Mouse (Mus musculus): ENCODE results near the gene Ehbp1l1.

Gene Ehbp1l1

GRCm38 (mm10) chr19:5725767-5726515 is at the start of gene Ehbp1l1:
Ehbp1l1 (minus strand) TSS chr19:5726317.
- peak; percentile 74 for DNase-seq (ENCODE audit: low spot score)

DNA sequence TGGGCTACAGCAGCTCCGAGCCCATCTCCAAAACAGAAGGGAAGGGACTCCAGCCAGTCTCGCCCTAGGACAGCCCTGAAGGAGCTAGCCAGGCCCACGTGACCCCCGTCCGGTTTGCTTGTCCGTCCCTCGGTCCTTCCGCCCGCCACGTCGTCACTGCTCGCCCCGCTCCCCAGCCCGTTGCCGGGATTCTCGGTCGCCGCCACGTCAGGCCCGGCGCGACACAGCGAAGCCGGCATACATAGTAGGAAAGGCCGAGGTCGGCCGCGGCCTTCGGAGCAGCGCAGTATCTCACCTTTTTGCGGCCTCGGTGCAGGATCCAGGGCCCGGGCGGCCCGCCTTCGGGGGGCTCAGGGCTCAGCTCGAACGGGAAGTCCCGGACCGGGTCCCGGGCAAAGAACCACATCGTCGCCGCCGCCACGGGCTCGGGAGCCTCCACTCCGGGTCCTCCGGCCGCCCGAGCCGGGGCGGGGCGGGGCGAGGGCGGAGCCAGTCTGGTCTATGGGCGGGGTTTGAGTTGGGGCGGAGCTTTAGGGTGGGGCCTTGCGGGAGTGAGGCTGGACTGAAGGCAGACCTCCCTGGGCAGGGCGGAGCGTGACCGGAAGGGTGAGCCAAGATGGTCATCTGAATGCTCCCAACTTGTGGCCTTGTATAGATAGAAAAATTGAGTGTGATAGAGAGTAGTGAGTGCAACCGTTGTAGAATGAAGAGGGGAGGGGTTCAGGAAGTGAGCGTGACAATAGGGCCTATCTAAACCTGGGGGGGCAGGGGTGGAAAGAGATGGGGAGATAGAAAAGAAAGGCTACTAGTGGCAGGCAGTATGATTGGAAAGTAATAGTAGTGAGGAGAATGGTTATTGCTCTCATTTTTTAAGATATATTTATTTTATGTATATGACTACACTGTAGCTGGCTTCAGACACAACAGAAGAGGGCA is 45.1 kb upstream of the Ehbp1l1 start, which contains the start of gene Scyl1:
Scyl1 (minus strand) TSS at position 495 of the 936 bp plus-strand sequence.
- peak; percentile 86 for DNase-seq (ENCODE audit: low spot score)

DNA sequence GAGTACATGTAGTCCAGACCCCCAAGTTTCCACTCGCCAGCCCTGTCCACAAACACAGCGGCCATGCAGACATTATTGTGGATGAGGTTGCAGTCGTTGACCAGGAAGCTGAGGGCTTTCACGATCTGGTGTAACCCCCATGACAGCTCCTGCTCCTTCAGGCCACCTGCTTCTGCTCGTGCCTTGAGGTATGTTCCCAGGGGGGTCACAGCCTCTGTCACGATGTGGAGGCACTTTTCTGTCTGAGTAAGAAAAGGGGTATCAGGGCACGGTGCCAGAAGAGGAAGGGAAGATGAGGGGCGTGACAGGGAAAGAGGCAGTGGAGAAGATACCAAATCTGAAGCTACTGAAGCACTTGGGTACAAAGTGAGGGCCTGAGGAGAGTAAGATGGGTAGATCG is 44.2 kb upstream of the Ehbp1l1 start:
- DNase-seq (ENCODE audit: low spot score) = no peak

DNA sequence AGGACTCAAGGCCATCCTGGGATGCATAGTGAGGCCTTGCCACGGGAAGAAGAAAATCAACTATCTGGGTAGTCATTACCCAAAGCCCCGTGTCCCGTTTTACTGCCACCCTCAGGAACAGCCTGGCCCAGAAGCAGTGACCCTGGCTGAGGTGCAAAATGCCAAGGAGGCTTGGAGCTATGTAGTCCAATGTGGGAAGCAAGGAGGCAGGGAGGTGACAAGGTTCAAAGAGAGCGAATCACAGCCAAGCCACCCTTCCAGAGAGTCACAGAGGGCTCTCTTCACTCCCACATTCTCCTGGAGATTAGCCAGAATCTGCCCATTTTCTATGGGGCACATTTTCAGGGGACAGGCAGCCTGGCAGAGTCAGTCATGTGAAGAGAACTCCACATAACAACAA is 41.2 kb upstream of the Ehbp1l1 start:
- no peak for DNase-seq (ENCODE audit: low spot score)

GRCm38 (mm10) chr19:5763163-5763562 is 37.0 kb upstream of the Ehbp1l1 start:
- no peak for DNase-seq (ENCODE audit: low spot score)

GRCm38 (mm10) chr19:5758878-5759403 is 32.8 kb upstream of the Ehbp1l1 start:
- DNase-seq (ENCODE audit: low spot score) = no peak

- DNase-seq (ENCODE audit: low spot score) = no peak
These were observed 31.0 kb upstream of the Ehbp1l1 start for GRCm38 (mm10) chr19:5756991-5757636.

DNA sequence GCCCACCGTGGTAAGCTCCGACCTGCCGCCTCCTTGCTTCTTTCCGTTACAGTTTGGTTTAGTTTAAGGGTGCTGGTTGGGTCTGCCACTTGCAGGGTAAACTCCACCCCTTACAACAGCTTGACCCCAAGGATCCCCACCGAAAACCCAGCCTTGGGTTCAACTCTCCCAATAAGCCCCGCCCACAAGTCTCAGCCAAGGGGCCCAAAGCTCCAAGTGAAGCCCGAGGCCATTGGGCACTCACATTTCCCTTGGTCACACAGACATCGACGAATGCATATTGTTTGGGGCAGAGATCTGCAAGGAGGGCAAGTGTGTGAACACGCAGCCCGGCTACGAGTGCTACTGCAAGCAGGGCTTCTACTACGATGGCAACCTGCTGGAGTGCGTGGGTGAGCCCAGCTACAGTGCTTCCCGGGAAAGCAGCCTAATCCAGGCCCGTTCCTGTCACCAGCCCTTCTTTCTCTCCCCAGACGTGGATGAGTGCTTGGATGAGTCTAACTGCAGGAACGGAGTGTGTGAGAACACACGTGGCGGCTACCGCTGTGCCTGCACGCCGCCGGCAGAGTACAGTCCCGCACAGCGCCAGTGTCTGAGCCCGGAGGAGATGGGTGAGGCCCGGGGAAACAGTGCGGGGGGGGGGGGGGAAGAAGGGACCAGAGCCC is 30.3 kb upstream of the Ehbp1l1 start:
- no peak for DNase-seq (ENCODE audit: low spot score)

DNA sequence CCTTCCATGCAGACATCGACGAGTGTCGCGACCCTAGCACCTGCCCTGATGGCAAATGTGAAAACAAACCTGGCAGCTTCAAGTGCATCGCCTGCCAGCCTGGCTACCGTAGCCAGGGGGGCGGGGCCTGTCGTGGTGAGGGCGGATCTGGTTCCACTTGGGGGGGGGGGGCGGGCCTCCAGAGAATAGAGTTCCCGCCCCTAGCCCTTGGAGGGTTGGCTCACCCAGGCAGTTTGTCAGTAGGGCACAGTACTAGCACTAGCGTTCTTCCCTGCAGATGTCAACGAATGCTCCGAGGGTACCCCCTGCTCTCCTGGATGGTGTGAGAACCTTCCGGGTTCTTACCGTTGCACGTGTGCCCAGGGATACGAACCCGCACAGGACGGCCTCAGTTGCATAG is 25.6 kb upstream of the Ehbp1l1 start:
- DNase-seq (ENCODE audit: low spot score) = no peak

DNA sequence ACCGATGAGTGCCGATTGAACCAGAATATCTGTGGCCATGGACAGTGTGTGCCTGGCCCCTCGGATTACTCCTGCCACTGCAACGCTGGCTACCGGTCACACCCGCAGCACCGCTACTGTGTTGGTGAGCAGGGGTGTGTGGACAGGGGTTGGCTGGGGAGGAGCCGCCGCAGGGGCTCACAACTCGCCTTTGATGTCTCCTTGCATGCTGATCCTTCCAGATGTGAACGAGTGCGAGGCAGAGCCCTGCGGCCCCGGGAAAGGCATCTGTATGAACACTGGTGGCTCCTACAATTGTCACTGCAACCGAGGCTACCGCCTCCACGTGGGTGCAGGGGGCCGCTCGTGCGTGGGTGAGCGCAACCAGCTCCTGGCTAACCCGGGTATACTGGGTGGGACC is 24.8 kb upstream of the Ehbp1l1 start:
- no peak for DNase-seq (ENCODE audit: low spot score)

DNA sequence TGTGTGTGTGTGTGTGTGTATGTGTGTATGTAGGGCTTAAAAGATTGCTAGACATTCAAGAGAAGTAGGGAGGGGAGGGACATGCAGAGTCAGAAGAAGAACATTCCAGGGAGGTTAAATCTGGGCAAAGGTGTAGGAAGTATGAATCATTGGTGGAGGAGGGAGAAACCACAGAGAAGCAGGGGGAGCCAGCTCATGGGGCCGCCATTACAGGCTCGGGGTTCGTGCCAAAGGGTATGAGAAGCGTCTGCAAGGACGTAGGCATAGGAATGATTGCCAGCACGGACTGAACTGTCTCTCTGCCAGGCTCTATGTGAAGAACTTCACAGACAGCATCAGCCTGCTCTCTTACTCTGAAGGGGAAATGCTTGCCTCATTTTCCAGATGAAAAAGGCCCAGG is 23.4 kb upstream of the Ehbp1l1 start:
- DNase-seq (ENCODE audit: low spot score) = no peak

GRCm38 (mm10) chr19:5746907-5747363 is 20.8 kb upstream of the Ehbp1l1 start:
- no peak for DNase-seq (ENCODE audit: low spot score)

GRCm38 (mm10) chr19:5745756-5746710 is 19.9 kb upstream of the Ehbp1l1 start:
- no peak for DNase-seq (ENCODE audit: low spot score)

DNA sequence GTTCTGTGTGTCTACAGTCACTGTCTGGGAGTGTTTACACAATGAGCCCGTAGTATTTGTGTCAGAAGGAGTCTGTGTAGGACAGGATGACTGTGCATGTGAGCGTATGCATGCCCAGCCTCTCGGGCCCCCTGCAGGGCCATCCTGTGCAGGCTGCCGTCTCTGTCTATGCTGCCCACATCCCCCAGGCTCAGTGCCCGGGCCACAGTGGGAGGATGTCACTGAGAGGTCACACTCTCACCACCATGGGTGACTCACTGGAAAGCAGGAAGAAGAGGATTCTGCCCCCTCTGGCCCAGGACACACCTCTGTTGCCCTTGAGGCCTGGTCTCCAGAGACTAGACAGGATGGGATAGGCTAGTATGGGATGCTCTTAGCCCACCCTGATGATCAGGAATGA is 17.5 kb upstream of the Ehbp1l1 start:
- no peak for DNase-seq (ENCODE audit: low spot score)

DNA sequence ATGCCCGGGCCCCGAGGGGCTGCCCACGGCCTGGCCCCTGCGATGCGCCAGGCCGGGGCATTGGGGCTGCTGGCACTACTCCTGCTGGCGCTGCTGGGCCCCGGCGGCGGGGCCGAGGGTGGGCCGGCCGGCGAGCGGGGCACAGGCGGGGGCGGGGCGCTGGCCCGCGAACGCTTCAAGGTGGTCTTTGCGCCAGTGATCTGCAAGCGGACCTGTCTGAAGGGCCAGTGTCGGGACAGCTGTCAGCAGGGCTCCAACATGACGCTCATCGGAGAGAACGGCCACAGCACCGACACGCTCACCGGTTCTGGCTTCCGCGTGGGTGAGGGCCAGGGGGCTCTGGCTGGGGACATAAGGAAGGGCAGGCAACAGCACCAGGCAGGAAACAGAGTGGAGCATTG is 16.1 kb upstream of the Ehbp1l1 start:
- no peak for DNase-seq (ENCODE audit: low spot score)

DNA sequence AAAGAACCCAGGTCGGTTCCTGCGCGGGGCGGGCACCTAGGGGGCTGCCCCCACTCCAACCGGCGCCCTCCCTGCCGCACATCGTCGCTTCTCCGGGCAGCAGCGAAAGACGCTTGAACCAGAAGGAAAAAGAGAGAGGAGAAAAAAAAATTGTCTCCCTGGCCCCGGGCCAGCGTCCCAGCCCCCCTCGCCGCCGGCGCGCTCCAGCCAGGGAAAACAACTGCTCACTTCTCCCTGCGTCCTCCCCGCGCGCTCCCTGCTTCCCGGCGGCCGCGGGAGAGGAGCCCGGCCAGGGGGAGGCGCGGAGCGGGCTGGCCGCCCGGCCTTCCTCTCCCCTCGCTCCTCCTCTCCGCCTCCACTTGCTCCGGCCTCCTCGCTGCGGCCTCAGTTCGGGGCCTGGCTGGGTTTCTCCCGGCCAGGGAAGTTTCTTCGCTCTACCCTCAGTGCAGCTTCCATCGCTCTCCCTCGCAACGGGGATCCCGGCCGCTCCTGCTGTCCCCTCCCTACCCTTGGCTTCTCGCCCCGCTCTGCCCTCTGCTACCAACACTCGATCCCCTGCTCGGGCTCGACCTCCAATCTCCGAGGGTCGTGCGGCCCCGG is 15.6 kb upstream of the Ehbp1l1 start:
- DNase-seq (ENCODE audit: low spot score) = no peak

DNA sequence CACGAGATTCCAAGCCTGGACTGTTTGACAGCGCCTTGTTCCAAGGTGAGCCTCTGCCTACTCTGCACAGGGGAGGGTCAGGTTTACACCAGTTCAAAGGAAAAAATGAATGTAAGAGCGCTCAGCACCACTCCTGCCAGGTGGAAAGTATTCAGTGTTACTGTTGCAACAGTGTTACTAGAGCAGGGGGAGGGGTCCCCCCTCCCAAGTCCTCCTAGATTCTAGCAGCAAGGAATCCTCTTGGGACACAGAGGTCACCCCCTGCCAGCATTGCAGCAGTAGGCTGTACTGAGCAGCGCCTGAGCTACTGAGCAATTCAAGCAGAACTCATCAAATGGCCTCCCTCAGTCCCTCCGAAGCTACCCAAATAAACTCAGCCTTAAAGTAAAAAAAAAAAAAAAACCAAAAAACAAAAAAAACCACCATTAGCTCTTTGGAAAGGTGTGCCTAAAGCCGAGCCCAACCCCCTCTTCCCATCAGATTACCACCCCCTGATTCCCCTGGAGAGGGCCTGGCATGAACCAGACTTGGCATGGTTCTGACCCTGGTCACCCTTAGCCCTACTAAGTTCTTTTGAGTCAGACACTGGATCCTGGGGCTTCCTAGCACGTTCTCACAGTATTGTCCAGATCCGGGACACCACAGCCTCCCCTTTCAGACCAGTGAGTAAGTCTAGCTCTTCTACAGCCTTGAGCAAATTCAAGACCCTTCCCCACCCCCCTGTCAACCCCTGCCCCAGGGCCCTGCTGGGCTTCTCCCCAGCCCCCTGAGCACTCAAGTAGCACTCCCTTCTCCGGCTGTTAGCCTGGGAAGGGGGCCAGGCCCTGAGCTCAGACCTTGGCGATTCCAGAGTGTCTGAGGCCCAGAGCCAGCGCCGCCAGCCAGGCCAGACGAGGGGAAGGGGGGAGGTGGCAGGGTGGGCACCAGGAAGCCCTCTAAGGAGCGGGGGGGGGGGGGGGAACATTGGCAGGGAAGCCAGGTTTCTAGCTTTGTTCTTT is 14.5 kb upstream of the Ehbp1l1 start, which contains the start of gene Ltbp3:
Ltbp3 (plus strand) TSS at position 585 of the 998 bp plus-strand sequence.
- DNase-seq (ENCODE audit: low spot score) = no peak

DNA sequence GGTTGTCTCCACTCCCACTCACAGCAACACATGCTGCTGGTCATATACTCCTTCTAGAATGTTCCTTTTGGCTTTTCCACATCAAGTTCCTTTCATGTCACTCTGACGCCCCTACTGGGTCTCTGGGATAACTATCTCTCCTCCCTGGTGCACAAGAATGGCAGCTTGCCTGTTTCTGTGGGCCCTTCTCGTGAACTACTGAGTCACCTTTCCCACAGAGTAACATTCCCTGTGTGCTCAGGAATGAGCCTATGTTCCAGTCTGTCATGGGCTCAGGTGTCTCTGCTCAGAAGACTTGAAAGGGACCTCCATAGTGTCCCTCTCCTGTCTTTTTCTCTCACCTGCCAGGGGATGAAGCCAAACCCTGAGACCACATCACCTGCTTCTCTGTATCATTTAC is 13.3 kb upstream of the Ehbp1l1 start:
- no peak for DNase-seq (ENCODE audit: low spot score)

- no peak for DNase-seq (ENCODE audit: low spot score)
These were observed 8.2 kb upstream of the Ehbp1l1 start for GRCm38 (mm10) chr19:5734325-5734724.
